Mouse (Mus musculus): ENCODE measurements around the gene Tnnc1.

Gene Tnnc1

DNA sequence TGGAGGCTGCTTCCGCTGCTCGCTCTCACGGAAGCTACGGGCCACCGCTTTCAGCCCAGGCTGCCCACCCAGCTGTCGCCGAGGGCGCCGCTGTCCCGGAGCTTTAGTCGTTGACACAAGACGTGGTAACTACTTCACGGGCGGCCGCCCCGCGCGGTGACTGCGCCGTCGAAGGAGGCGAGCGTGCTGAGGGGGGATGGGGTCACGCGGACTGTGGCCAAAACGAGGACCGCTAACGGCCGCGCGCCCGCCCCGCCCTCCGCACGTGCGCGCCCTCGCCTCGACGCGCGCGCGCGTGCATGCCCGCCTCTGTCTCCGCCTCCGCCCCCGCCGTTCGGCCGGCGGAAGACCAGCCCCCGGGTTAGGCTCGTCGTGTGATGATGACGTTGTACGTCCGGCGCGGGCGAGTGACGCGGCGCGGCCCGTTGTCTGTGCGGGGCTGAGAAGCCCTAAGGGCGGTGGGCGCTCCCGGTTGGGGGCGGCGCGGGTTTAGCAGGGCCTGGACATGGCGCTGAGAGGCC is 43.0 kb downstream of the Tnnc1 start, which contains the start of the genes Phf7 and Bap1:
Gene Phf7, minus strand, starts transcription at position 234 of the 521 bp plus-strand sequence.
Gene Bap1, plus strand, starts transcription at position 367 of the 521 bp plus-strand sequence.
- DNase-seq (ENCODE audit: extremely low spot score, low read depth, low spot score), result peak; percentile 78

DNA sequence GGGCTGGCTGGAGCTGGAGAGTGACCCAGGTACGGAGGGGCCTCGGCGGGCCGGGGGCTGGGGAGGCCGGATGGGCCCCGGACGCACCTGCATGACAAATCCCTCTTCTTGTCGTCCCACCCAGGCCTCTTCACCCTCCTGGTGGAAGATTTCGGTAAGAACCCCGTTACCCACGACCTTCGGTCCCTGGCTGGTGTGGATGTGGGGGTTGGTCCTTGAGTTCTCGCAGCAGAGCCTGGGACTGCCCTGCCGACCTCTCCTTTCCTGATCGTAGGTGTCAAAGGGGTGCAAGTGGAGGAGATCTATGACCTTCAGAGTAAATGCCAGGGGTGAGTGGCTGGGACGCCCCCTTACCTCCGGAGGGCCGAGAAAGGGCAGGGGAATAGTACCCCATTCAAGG is 43.5 kb downstream of the Tnnc1 start:
- DNase-seq (ENCODE audit: extremely low spot score, low read depth, low spot score), result no peak

DNA sequence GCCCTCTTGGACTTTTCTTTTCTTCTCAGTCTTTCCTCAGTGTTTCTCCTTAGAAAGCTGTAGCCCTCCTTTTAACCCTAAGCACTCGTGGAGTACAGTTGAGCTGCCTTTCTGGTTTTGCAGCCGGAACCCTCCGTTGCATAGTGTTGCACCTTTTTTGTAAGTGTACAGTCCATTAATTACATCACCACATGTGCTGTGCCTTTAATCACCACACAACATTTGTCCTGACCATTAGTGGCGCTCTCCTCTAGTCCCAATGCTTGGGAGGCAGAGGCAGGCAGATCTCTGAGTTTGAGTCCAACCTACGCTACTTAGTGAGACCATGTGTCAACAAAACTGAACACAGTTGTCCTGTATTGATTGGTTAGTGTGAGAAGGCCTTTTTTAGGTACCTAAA is 44.0 kb downstream of the Tnnc1 start:
- no peak for DNase-seq (ENCODE audit: extremely low spot score, low read depth, low spot score)

DNA sequence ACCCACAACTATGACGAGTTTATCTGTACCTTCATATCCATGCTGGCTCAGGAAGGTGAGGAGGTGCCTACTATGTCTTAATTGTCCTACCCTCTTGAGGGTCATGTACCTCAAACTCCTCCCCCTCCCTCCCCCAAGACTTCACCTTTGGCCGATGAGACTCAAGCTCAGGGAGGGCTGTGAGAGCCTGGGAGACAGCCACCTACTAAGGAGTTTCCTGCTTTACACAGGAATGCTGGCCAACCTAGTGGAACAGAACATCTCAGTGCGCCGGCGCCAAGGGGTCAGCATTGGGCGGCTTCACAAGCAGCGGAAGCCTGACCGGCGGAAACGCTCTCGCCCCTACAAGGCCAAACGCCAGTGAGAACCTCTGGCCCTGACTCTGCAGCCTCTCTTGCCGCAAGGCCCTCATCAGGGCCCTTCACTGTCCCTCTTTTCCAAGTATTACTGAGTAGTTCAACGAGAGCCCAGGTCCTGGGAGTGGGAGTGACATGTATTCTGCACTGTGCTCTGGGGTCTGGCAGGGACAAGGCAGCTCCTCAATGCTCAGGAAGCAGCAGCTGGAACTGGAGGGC is 50.5 kb downstream of the Tnnc1 start:
- no peak for DNase-seq (ENCODE audit: extremely low spot score, low read depth, low spot score)

DNA sequence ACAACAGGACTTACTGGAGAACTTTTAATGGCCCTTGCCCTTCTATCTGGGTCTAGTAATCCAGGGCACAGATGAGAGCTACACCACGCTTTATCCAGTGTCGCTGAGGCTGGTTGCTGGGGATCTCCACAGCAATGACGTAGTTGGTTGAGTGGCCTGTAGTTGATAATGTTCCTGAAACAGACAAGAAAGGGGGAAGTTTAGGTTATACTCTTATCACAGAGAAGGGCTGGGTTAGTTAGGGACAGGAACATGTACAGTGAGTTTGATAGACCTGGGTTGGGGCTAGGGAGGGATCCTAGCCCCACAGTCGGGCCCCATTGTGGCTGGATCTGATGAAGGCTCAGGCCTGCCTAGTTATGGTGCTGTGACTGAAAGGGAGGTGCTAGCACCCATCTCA is 52.3 kb downstream of the Tnnc1 start:
- DNase-seq (ENCODE audit: extremely low spot score, low read depth, low spot score), result no peak

DNA sequence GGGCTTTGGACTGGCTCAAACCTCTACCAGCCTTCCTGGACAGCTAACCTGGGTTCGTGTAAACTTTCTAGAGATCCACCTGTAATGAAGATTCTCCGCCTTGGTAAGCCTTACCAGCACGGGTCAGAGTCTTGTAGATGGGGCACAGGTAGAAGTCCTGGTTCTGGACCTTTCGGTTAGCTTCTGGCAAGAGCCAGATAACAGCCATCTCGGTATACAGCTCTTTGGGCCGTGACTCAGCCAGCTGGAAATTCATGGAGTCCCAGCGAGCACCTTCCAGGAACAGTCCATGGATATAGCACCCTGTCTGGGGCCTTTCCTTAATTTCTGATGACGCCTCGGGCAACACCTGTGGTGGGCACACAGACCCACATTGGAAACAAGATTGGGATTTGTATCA is 52.8 kb downstream of the Tnnc1 start:
- no peak for DNase-seq (ENCODE audit: extremely low spot score, low read depth, low spot score)

Measured in hindlimb bud, embryonic 11.5 days (tissue).